Mouse (Mus musculus) gonadal fat pad, adult 2 months (tissue): ENCODE results near the gene Fgfr2. TPM values are rescaled to one million over a fixed set of nuclear protein-coding genes. Genes with fewer than 3 reads are reported as not detected.
A peak's percentile ranks its signal among the peaks of the same experiment; 100 is the strongest.

ENCODE experiments used
- DNase-seq: peaks from one replicate; pipeline ENCODE4 v3.0.0-alpha.2; 2012; ENCODE audit warnings: low read depth
- polyA plus RNA-seq: library from polyadenylated mRNA; depleted of rRNA; stranded (reverse); fragments of >200 nt; gene quantifications from 2 replicates; pipeline ENCODE4 v1.2.3, GENCODE M21; 2012

The Fgfr2 gene
- polyA plus RNA-seq, 1 experiment: 33.3 TPM

GRCm38 (mm10) chr7:131362615-131363300, 1760.4 kb downstream of the Fgfr2 start, which contains the start of gene 2310057M21Rik:
Gene 2310057M21Rik, minus strand, starts transcription at chr7:131362759.
- DNase-seq: peak; percentile 87

DNA sequence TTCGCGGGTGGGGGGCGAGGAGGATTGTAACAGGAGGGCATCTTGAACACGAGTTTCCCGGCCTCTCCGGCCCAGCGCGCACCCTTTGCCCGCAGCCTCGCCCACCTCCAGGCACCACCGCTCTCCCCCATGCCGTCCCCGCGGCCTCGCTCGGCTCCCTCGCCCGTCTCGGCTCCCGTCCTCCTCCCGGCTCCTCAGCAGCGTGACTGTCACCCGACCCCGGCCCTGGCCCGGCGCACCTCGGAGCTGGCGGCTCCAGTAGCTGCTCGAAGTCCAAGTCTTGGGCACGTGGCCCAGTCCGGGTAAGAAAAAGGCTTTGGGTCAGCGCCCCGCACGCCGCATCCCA, 1760.9 kb downstream of the Fgfr2 start:
- no peak for DNase-seq

DNA sequence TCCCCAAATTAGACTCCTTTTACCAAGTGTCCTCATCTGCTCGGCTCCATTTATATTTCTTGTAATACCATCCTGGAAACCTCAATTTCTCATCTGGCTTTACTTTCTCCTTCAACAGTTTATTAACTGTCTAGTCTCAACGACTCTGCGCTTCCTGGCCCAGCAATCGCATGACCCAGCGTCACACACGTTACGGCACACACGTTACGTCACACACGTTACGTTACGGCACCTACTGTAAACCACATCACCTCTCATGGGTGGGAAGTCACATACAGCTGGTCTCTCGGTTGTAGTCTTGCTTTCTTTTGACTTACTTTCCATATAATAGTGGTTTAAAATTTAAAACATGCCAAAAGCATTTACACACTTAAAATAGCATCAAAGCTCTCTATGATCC, 1767.0 kb downstream of the Fgfr2 start:
- no peak for DNase-seq

DNA sequence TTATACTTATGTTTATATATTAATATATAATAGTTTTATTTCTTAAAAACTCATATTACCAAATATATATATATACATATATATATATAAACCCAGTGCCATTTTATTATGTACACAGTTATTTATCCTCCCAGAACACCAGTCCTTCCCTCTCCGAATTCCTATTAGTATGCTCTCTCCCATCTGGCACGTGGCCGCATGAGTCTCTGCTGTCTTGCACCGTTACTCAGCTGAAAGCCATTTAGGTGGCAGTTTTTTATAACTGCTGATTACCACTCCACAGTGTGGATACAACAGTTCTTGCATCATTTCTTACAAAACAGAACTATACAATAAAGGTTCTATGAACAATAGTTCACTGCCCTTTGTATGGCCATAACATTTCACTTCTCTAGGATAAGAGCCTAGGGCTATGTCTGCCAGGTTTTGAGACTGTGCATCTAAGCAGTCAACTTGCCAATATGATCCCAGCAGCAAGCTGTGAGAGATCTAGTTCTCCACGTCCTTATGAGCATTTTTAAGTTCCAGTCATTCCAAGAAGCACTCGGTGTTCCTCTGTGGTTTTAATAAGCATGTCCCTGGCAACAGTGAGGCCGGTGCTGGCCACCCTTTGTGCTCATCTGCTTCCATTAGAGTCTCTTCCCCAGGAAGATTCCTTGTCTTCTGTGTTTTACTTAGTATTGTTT, 1777.2 kb downstream of the Fgfr2 start:
- no peak for DNase-seq

GRCm38 (mm10) chr7:131337502-131338068, 1785.6 kb downstream of the Fgfr2 start:
- DNase-seq: no peak

DNA sequence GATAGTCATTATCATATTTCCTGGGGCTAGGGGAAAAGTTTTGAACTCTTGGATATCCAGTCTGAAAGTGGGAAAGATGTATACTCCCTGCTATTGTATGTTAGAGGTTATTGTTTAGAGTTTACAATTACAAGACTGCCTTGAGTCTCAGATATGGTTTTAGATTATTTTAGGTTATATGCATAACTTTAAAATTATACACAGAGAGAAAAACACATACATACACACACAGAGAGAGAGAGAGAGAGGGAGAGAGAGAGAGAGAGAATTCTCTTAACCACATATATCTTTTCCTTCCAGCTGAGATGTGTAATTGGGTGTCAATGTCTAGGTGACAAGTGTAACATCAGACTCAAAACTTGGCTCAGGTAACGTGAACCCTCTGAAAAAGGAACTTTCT, 1789.6 kb downstream of the Fgfr2 start, which contains the start of gene Fam24a:
Gene Fam24a, plus strand, starts transcription at position 301 of the 400 bp plus-strand sequence.
- DNase-seq: no peak

DNA sequence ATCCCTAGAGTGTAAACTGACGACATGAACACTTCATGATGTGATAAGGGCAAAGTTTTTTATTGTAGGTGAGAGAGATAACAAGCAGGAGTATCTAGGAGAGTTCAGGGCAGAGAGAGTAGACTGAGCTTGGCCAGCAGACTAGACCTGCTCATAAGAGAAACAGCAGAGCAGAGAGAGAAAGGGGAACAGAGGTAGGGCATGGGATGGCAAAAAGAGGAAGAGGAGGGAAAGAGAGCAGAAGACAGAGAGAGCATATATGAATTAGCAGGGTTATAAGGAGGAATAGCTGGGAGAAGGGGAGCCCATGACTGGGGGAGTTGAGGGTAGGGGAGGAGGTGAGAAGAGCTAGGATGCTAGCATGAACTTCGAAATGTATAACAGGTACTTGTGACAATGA, 1791.5 kb downstream of the Fgfr2 start:
- no peak for DNase-seq

GRCm38 (mm10) chr7:131329416-131329815, 1793.7 kb downstream of the Fgfr2 start, which contains the start of gene Fam24b:
Gene Fam24b, minus strand, starts transcription at chr7:131329516.
- DNase-seq: no peak

DNA sequence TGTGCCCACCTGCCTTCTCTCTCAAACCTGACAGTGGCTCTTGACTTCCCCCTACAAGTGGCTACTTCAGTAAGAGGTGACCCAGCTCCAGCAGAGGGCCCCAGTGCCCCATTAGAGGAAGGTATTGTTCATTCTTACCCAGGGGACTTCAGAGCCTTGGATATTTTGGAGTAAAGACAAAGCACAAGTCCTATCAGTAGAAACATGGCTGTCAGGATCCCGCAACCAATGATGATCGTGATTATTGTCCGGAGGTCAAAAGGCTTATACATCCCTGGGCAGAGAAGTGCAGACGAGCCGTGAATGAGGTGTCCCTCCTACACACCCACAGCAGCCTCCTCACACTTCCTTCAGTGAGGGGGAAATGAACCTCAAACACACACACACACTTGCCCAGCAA, 1796.1 kb downstream of the Fgfr2 start:
- DNase-seq: no peak

DNA sequence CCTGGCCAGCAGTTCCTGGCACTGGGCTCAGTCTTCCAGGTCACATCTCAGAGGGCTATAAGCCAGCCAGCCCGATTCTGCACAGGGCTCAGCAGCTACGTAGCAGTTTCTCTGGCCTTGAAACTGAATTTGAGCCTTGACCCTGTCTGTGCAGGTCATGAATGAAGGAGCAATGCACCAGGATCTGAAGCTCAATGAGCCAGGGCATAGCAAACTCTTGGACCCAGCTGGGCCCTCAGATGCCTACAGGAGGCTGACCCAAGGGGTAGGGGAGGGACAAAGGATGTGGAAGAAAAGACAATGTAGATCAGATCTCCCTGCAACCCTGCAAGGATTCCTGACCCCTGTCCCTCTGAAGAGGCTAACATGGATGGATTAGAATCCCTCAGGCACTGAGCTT, 1801.0 kb downstream of the Fgfr2 start, which contains the start of gene Cuzd1:
Gene Cuzd1, minus strand, starts transcription at position 101 of the 400 bp plus-strand sequence.
- no peak for DNase-seq

GRCm38 (mm10) chr7:131318340-131318739, 1804.8 kb downstream of the Fgfr2 start:
- DNase-seq: no peak

DNA sequence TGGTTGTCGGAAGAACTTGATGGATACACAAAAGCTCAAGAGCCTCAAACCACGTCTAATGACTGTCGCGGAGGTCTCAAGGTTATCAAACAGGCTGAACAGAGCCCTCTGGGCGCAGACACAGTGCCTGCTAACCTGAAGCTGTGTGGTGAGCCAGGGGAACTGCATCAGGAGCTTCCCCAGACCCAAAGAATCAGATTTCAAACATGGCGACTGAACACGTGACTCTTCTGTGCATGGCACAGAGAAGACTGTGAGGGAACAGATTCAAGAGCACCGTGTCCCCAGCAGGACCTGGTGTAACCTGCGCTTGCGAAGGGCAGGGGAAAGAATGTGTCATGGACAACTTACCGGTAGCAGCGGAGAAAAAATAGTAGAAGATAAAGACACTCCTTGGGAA, 1805.6 kb downstream of the Fgfr2 start:
- DNase-seq: no peak

DNA sequence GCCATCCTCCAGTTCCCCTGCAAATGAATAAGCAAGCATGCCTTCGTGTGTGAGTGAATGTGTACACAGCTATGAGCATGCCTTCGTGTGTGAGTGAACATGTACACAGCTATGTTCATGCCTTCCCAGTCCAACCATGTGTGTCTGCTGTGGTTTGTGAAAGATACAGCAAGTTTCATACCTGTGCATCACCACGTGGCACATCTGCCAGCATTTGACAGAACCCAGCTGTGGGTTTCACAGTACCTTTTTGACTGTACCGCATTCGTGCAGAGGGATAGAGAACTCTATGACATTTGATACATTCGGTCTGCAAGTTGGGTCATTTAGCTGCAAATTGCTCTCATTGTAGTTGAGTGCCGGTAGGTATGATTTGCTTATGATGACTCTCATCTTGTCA, 1808.7 kb downstream of the Fgfr2 start:
- no peak for DNase-seq

GRCm38 (mm10) chr7:131306733-131307132, 1816.4 kb downstream of the Fgfr2 start:
- DNase-seq: no peak

GRCm38 (mm10) chr7:131303340-131303739, 1819.8 kb downstream of the Fgfr2 start:
- DNase-seq: peak; percentile 79

GRCm38 (mm10) chr7:131297151-131297550, 1826.0 kb downstream of the Fgfr2 start:
- no peak for DNase-seq

- no peak for DNase-seq
These were observed 1857.3 kb downstream of the Fgfr2 start for GRCm38 (mm10) chr7:131265851-131266250.

DNA sequence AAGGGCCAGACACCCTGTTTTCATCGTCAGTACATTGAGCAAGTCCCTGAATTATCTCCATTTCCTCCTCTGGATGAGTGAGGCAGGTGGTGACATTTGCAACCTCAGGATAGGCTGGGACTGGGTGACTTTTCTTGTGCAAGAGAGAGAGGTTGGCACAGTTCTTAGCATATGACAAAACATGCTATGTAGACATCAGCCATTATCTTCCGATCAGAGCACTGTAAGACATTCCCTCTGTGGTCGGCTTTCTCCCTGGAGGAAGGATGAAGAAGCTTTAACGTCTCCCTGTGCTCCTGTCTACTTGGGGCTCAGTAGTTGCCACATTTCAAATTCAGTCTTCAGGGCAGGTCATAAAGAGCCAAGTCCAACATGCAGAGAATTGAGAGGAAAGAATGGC, 1858.9 kb downstream of the Fgfr2 start:
- peak; percentile 92 for DNase-seq

DNA sequence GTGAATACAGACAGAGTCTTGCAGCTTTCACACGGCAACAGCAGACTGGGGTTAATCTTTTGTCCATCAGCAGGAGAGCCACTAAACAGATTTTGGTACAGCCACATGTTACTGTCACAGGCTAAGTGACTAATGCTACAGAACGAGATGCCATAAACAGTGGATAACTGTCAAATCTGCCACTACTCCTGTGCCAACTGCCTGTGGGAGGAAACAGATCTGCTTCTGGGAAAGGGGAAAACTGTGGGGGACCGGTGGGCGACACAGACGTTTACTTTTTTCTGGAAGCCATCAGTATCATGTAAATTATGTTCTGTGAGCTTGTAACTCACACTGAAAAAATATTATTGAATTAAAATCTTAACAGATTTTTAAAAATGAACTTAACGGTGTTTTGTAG, 1862.2 kb downstream of the Fgfr2 start:
- no peak for DNase-seq

DNA sequence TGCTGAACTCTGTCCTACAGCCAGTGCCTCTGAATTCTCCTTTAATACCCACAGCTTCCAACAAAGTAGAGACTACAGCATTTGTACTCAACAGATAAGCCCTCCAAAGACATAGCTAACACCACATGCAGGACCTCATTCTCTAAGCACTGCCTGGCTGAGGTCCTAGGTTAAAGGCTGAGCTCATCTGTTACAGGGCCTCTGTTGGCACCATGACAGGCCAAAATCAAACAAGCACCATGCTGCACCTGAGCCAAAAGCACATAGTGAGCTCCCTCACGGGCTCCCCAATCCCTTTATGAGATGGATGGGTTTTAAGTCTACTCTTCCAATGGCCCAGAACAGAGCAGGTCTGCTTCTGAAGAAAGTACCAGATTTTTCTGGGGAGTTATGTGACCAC, 1865.8 kb downstream of the Fgfr2 start:
- DNase-seq: no peak

GRCm38 (mm10) chr7:131256841-131257240, 1866.3 kb downstream of the Fgfr2 start:
- DNase-seq: no peak

DNA sequence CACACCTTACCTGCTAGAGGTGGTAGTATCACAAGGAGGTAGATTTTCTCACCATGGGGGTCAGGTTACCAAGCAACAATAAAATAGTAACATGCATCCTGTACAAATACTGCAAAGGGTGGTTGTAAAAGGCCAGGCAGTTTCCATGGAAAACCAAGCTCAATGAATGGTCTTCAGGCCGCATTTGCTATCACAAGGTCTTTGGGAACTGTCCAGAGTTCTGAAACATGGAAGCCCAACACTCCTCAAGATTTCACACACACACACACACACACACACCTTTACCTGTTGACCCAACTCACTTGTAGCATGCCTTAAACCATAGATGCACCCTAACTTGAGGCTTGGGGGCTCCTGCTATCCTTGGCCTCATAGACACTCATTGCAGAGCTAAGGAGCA, 1878.2 kb downstream of the Fgfr2 start:
- no peak for DNase-seq

GRCm38 (mm10) chr7:131236091-131236490, 1887.1 kb downstream of the Fgfr2 start:
- no peak for DNase-seq
